Mouse (Mus musculus): ENCODE results near the gene Zfp958. TPM values are rescaled to one million over a fixed set of nuclear protein-coding genes. Genes with fewer than 3 reads are reported as not detected.
"Not testable (repeated sequence)": the region's sequence is repeated elsewhere in the genome, so short reads cannot be mapped to it uniquely, and the experiment has no call there.

Gene Zfp958
- 11.7 and 17.0 TPM in 2 replicates for polyA plus RNA-seq (2014; fragmentation: Nextera tagmentation; extraction: Ambion mirVana)

DNA sequence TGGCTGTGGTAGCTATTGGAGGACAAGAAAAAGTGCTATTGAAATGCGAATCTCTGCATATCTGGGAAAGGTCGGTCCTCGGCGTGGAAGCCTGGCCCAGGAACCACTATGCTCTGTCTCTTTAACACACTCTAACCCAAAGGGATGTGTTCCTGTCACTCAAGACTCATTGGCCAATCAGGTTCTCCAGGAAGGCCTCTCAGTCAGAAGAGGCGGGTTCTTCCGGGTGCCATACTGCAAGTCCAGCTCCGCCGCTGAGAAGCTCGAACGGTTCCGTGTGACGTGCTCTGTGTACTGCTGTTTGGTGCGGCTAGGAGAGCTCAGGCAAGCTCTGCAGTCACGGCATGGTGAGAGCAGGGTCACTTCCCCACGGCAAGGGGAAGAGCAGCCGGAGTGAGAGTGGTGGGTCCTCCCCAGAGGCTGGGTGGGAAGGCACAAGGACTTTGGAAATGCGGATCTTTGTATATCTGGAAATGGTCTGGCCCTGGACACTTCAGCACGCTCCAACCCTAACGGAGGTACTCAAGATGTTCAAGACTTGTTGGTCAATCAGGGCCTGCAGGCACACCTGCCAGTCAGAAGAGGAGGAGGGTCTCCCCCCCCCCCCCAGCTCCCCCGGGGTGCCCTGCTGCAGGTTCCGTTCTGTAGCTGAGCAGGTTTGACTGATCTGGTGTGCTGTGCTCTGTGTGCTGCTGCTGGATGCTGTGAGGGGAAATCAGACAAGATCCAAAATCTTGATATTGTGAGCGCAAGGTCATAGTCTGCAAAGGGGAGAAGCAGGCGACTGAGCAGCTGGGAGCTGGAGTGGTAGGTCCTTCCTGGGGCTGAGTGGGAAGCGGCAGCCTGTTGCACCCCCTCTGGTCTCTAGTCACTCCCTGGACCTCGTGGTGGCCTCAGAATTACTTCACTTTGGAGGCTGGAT lies at the start of gene Zfp958:
Zfp958 (plus strand) TSS at position 236 of the 922 bp plus-strand sequence.
- Histone ChIP-seq H3K4me1 (ENCODE audit: control insufficient read depth, insufficient read depth, low read length) (peaks cover 4% of the 10 kb centered on the region; the same call in 1 of the 2 replicates), H3K36me3 (ENCODE audit: control insufficient read depth, insufficient read depth, low read length) (no peaks in the 10 kb centered on the region; the same call in 1 of the 2 replicates), H3K4me2 (replicated peaks; ENCODE audit: low read depth, low read length) (peak within 1 kb of the TSS; percentile 87), H3K27ac (ENCODE audit: low read length) (peak within 1 kb of the TSS; percentile 90), H3K4me3 (ENCODE audit: low read depth, low read length) (peak within 1 kb of the TSS; percentile 90), H3K9me3 (ENCODE audit: control insufficient read depth, low read depth, low read length) (no peaks in the 10 kb centered on the region), H3K27me3 (ENCODE audit: control insufficient read depth, insufficient read depth, low read length) (no peaks in the 10 kb centered on the region), H3K9ac (replicated peaks; ENCODE audit: low read depth, low read length) (peak within 1 kb of the TSS; percentile 82)
- peak; percentile 100 for ATAC-seq (ENCODE audit: insufficient number of reproducible peaks, insufficient read depth, low FRiP score, low read depth)
- under 1% methylated on average over 25 of the region's 25 CpGs for WGBS

DNA sequence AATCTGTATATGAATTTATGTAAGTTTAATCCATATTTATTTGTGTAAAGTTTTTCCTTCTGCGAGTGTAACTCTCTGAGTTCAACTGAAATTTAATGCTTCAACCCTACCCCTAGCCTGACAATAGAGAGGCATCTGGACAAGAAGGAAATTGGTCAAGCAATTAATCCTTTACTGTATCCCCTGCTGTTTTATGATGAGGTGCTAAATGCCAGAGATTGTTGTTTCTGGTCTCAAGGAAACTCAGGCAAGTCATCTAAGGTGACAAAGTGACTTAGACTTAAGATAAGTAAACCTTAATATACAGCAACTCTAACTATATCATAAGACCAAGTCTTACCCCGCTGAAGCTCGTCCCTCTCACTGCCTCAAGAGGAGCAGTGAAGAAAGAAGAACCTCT lies 31.0 kb upstream of the Zfp958 start:
- H3K9ac ChIP-seq (replicated peaks; ENCODE audit: low read depth, low read length), result no peak overlapping the region
- H3K27me3 ChIP-seq (ENCODE audit: control insufficient read depth, insufficient read depth, low read length), result no peaks in the 10 kb centered on the region
- H3K9me3 ChIP-seq (ENCODE audit: control insufficient read depth, low read depth, low read length), result no peaks in the 10 kb centered on the region
- 66% methylated on average over 3 of the region's 3 CpGs for WGBS
- H3K4me3 ChIP-seq (ENCODE audit: low read depth, low read length), result no peak overlapping the region
- H3K4me2 ChIP-seq (replicated peaks; ENCODE audit: low read depth, low read length), result no peak overlapping the region
- no peaks in the 10 kb centered on the region for H3K36me3 ChIP-seq (ENCODE audit: control insufficient read depth, insufficient read depth, low read length)
- no peak overlapping the region for H3K27ac ChIP-seq (ENCODE audit: low read length)
- no peak for ATAC-seq (ENCODE audit: insufficient number of reproducible peaks, insufficient read depth, low FRiP score, low read depth)
- no peaks in the 10 kb centered on the region for H3K4me1 ChIP-seq (ENCODE audit: control insufficient read depth, insufficient read depth, low read length)

DNA sequence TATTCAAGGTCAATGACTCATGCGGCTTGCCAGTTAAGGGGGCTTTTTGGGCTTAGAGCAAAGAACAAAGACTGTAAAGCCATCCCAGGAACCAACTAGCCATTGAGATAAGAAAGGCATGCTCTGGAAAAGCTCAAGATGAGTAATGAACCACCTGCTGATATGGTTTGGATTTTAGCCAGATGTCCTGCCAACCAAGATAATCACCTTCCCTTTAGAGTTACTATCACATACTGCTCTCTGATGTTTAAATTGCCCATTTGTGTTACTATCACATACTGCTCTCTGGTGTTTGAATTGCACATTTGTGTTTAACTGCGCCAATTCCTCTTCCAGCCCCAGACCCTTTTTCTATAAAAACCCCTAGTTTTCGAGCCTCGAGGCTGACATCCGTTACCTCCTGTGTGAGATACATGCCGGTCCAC lies 30.2 kb upstream of the Zfp958 start:
- Histone ChIP-seq H3K4me1 (ENCODE audit: control insufficient read depth, insufficient read depth, low read length) (no peaks in the 10 kb centered on the region), H3K9me3 (ENCODE audit: control insufficient read depth, low read depth, low read length) (no peaks in the 10 kb centered on the region), H3K4me3 (ENCODE audit: low read depth, low read length) (no peak overlapping the region), H3K9ac (replicated peaks; ENCODE audit: low read depth, low read length) (no peak overlapping the region), H3K27ac (ENCODE audit: low read length) (no peak overlapping the region), H3K27me3 (ENCODE audit: control insufficient read depth, insufficient read depth, low read length) (no peaks in the 10 kb centered on the region), H3K36me3 (ENCODE audit: control insufficient read depth, insufficient read depth, low read length) (no peaks in the 10 kb centered on the region), H3K4me2 (replicated peaks; ENCODE audit: low read depth, low read length) (no peak overlapping the region)
- no peak for ATAC-seq (ENCODE audit: insufficient number of reproducible peaks, insufficient read depth, low FRiP score, low read depth)
- 56% methylated on average over 6 of the region's 6 CpGs for WGBS

DNA sequence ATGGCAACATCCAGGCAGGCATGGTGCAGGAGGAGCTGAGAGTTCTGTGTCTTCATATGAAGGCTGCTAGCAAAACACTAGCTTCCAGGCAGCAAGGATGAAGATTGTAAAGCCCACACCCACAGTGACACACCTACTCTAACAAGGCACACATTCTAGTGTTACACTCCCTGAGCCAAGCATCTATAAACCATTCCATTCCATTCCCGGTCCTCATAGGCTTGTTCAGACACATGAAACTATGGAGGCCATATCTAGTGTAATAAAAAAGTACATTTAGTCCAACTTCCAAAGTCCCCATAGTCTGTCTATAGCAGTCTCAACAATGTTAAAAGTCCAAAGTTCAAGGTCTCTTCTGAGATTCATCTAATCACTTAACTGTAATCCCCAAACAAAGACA lies 28.3 kb upstream of the Zfp958 start:
- Histone ChIP-seq H3K36me3 (ENCODE audit: control insufficient read depth, insufficient read depth, low read length) (no peaks in the 10 kb centered on the region), H3K4me1 (ENCODE audit: control insufficient read depth, insufficient read depth, low read length) (no peaks in the 10 kb centered on the region), H3K27me3 (ENCODE audit: control insufficient read depth, insufficient read depth, low read length) (no peaks in the 10 kb centered on the region), H3K4me2 (replicated peaks; ENCODE audit: low read depth, low read length) (no peak overlapping the region), H3K27ac (ENCODE audit: low read length) (no peak overlapping the region), H3K4me3 (ENCODE audit: low read depth, low read length) (no peak overlapping the region), H3K9ac (replicated peaks; ENCODE audit: low read depth, low read length) (no peak overlapping the region), H3K9me3 (ENCODE audit: control insufficient read depth, low read depth, low read length) (no peaks in the 10 kb centered on the region)
- WGBS, result 91% methylated on average over 1 of the region's 1 CpGs
- ATAC-seq (ENCODE audit: insufficient number of reproducible peaks, insufficient read depth, low FRiP score, low read depth), result no peak

DNA sequence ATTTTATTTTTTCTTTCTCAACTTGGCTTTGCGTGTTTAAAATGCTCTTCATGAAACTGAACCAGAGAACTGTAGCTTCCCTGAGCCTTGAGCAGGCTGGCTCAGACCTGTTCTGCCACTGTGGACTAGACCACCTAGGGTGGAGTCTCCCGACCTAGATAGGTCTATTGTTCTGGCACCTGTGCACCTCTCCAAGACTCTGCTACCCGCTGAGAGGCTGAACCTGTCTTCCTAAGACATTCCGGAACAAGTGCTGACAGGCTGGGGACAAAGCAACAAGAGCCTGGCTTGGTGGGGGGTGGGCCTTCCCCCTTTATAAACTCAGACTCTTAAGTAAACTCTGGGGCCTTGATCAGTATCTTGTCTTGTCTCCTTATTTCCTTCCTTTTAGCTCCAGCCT lies 26.6 kb upstream of the Zfp958 start:
- H3K36me3 ChIP-seq (ENCODE audit: control insufficient read depth, insufficient read depth, low read length), result no peaks in the 10 kb centered on the region
- H3K9ac ChIP-seq (replicated peaks; ENCODE audit: low read depth, low read length), result no peak overlapping the region
- no peak overlapping the region for H3K4me3 ChIP-seq (ENCODE audit: low read depth, low read length)
- peak; percentile 58; the same call in 1 of the 2 replicates for ATAC-seq (ENCODE audit: insufficient number of reproducible peaks, insufficient read depth, low FRiP score, low read depth)
- WGBS, result 40% methylated on average over 4 of the region's 4 CpGs
- H3K27me3 ChIP-seq (ENCODE audit: control insufficient read depth, insufficient read depth, low read length), result no peaks in the 10 kb centered on the region
- H3K4me2 ChIP-seq (replicated peaks; ENCODE audit: low read depth, low read length), result no peak overlapping the region
- no peaks in the 10 kb centered on the region for H3K4me1 ChIP-seq (ENCODE audit: control insufficient read depth, insufficient read depth, low read length)
- no peaks in the 10 kb centered on the region for H3K9me3 ChIP-seq (ENCODE audit: control insufficient read depth, low read depth, low read length)
- no peak overlapping the region for H3K27ac ChIP-seq (ENCODE audit: low read length)

DNA sequence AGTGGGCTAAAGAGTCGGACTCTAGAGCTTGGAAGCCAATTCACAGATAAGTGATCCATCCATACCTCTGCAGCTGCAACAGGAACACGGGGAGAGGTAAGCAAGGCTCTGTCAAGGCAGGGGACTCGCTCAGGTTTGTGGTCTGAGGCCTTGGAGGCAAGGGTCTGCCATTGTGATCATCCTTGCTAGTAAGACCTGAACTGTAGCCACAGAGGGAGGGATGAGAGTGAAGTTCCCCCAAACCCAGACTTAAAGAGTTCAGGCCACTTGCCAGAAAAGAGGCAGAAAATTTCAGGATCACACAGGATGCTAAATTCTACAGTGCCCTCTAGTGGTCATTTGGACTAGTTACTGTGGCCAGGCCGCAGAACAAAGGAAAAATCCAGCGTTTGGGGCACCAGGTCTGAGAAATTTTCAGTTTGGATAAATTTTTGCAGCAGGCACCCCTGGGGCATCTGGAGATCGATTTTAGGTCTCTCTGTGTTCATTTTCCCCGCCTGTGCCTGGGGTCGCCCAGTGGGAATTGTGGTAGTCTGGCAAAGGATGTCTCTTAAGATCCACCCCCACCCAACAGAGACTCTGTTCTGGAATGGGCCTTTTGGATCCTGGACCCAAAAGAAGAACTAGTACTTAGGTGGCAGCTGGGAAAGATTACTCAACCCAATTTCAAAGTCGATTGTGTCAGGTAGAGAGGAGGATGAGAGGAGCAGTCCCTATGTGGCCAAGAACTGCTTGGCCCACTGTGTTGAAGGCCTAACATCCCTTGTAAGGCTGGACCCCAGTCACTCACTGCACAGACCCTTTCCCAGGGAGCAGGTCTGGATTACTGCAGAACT lies 24.6 kb upstream of the Zfp958 start:
- Histone ChIP-seq H3K9me3 (ENCODE audit: control insufficient read depth, low read depth, low read length) (no peaks in the 10 kb centered on the region), H3K4me2 (replicated peaks; ENCODE audit: low read depth, low read length) (no peak overlapping the region), H3K4me3 (ENCODE audit: low read depth, low read length) (no peak overlapping the region), H3K27ac (ENCODE audit: low read length) (no peak overlapping the region), H3K36me3 (ENCODE audit: control insufficient read depth, insufficient read depth, low read length) (no peaks in the 10 kb centered on the region), H3K9ac (replicated peaks; ENCODE audit: low read depth, low read length) (no peak overlapping the region), H3K4me1 (ENCODE audit: control insufficient read depth, insufficient read depth, low read length) (no peaks in the 10 kb centered on the region), H3K27me3 (ENCODE audit: control insufficient read depth, insufficient read depth, low read length) (no peaks in the 10 kb centered on the region)
- 43% methylated on average over 9 of the region's 9 CpGs for WGBS
- ATAC-seq (ENCODE audit: insufficient number of reproducible peaks, insufficient read depth, low FRiP score, low read depth), result peak; percentile 42; the same call in 1 of the 2 replicates

DNA sequence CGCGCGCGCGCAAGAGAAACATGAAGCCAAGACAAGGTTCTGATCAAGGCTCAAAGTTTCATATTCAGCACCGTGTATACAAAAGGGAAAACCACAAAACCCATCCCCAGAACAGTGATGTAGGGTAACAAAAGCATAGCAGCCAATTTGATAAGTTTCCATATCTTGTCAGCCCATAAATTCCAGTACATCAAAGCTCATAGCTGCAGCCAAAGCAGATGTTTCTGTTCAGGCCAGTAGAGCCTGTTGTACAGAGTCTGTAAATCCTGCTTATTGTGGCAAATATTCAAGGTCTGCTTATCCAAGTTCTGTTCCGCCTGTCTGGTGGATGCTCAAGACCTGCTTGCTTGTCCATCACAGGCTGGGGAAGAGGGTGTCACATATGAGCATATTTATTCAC lies 4.1 kb upstream of the Zfp958 start:
- H3K27me3 ChIP-seq (ENCODE audit: control insufficient read depth, insufficient read depth, low read length), result no peaks in the 10 kb centered on the region
- no peaks in the 10 kb centered on the region for H3K4me1 ChIP-seq (ENCODE audit: control insufficient read depth, insufficient read depth, low read length)
- H3K4me2 ChIP-seq (replicated peaks; ENCODE audit: low read depth, low read length), result no peak overlapping the region
- no peak overlapping the region for H3K9ac ChIP-seq (replicated peaks; ENCODE audit: low read depth, low read length)
- no peak for ATAC-seq (ENCODE audit: insufficient number of reproducible peaks, insufficient read depth, low FRiP score, low read depth)
- H3K4me3 ChIP-seq (ENCODE audit: low read depth, low read length), result no peak overlapping the region
- no peaks in the 10 kb centered on the region for H3K9me3 ChIP-seq (ENCODE audit: control insufficient read depth, low read depth, low read length)
- no peak overlapping the region for H3K27ac ChIP-seq (ENCODE audit: low read length)
- no peaks in the 10 kb centered on the region for H3K36me3 ChIP-seq (ENCODE audit: control insufficient read depth, insufficient read depth, low read length)
- 80% methylated on average over 7 of the region's 7 CpGs for WGBS

DNA sequence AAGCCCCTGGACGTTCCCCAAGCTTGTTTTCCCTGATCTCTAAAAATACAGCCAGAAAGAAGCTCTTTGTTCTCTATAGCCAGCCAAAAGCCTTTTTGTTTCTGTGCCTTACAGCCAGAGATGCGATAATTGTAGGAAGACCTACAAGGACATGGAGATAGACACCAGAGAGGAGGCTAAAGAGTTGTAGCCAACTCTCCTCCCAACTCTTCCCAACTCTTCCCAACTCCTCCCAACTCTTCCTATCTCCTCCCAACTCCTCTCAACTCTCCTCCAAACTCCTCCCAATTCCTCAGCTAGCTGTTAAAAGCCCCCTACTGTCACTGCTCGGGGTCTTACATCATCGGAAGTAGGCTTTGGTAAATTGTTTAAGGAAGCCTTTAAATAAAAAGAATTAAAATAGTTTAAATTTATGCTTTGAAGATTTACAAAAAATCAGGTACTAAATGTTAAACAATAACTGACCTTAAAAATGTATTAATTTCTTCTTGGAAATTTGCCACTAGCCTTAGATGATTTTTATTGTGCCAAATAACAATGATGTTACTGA lies 1.3 kb upstream of the Zfp958 start:
- not testable (repeated sequence) for ATAC-seq (ENCODE audit: insufficient number of reproducible peaks, insufficient read depth, low FRiP score, low read depth); H3K27me3 ChIP-seq (ENCODE audit: control insufficient read depth, insufficient read depth, low read length); H3K4me2 ChIP-seq (replicated peaks; ENCODE audit: low read depth, low read length); H3K36me3 ChIP-seq (ENCODE audit: control insufficient read depth, insufficient read depth, low read length); H3K4me1 ChIP-seq (ENCODE audit: control insufficient read depth, insufficient read depth, low read length); H3K4me3 ChIP-seq (ENCODE audit: low read depth, low read length); H3K9ac ChIP-seq (replicated peaks; ENCODE audit: low read depth, low read length); H3K9me3 ChIP-seq (ENCODE audit: control insufficient read depth, low read depth, low read length); H3K27ac ChIP-seq (ENCODE audit: low read length)
- WGBS, result 72% methylated on average over 4 of the region's 4 CpGs

All from stomach, embryonic 14.5 days (tissue).